Mouse (Mus musculus) heart, postnatal 36 days (tissue): ENCODE data around the gene Crb2. TPM values are rescaled to one million over a fixed set of nuclear protein-coding genes. Genes with fewer than 3 reads are reported as not detected.

ENCODE experiments used
- DNase-seq, 2 experiments: peaks; one replicate each; pipeline ENCODE4 v3.0.0; 2021 to 2022
- intact Hi-C: fragments of 180-260 bp; cut with DNase I; formaldehyde crosslinking; loops from one replicate; pipeline ENCODE4 v1.15.1; 2025
- total RNA-seq, 2 experiments: library from RNA; stranded (reverse); gene quantifications; 2 replicates each; pipeline ENCODE4 v1.2.3; 2021

Crb2 gene
- total RNA-seq, 2 experiments from 2014 or later = 0.97 to 1.0 TPM

- intact Hi-C loops = no loop called here
- no peak for DNase-seq
Measured at GRCm38 (mm10) chr2:37842151-37842569, 66.1 kb downstream of the Crb2 start.

- no peak for DNase-seq
- intact Hi-C loops = no loop called here
Measured at GRCm38 (mm10) chr2:37842719-37843118, 66.7 kb downstream of the Crb2 start.

Other genes starting within 250 kb of the Crb2 start
- gene Strbp, start 72.4 kb upstream of the Crb2 start, total RNA-seq = 10 to 100 TPM; 19.3 to 21.2 TPM